Mouse (Mus musculus): Measurements from ENCODE around the gene Il17rb.

The Il17rb gene

GRCm38 (mm10) chr14:30014487-30014886 is 5.8 kb upstream of the Il17rb start:
- no peak for DNase-seq

GRCm38 (mm10) chr14:30011886-30012560 is 3.3 kb upstream of the Il17rb start:
- peak; percentile 82 for DNase-seq

- DNase-seq: peak; percentile 93
Observed at GRCm38 (mm10) chr14:30009864-30010560, 1.3 kb upstream of the Il17rb start.

GRCm38 (mm10) chr14:29999475-29999811 is 9.3 kb downstream of the Il17rb start:
- no peak for DNase-seq

- DNase-seq: no peak
Observed at GRCm38 (mm10) chr14:29998747-29999474, 9.8 kb downstream of the Il17rb start.

GRCm38 (mm10) chr14:29997345-29997744 is 11.4 kb downstream of the Il17rb start:
- DNase-seq: no peak

- peak; percentile 54 for DNase-seq
Observed at GRCm38 (mm10) chr14:29996000-29996751, 12.5 kb downstream of the Il17rb start.

GRCm38 (mm10) chr14:29994976-29995375 is 13.7 kb downstream of the Il17rb start:
- no peak for DNase-seq

GRCm38 (mm10) chr14:29988337-29988736 is 20.4 kb downstream of the Il17rb start:
- DNase-seq: no peak

GRCm38 (mm10) chr14:29987739-29988138 is 21.0 kb downstream of the Il17rb start:
- no peak for DNase-seq

GRCm38 (mm10) chr14:29987276-29987675 is 21.4 kb downstream of the Il17rb start:
- DNase-seq: no peak

GRCm38 (mm10) chr14:29986096-29986495 is 22.6 kb downstream of the Il17rb start:
- DNase-seq: no peak

GRCm38 (mm10) chr14:29980447-29981205 is 28.1 kb downstream of the Il17rb start:
- peak; percentile 53 for DNase-seq

GRCm38 (mm10) chr14:29978254-29979204 is 30.2 kb downstream of the Il17rb start, which contains the start of gene Actr8:
Actr8 (plus strand) TSS chr14:29978337.
- DNase-seq: peak; percentile 95

- DNase-seq: no peak
Observed at GRCm38 (mm10) chr14:29976927-29977326, 31.8 kb downstream of the Il17rb start.

GRCm38 (mm10) chr14:29971993-29972392 is 36.7 kb downstream of the Il17rb start:
- no peak for DNase-seq

- no peak for DNase-seq
Observed at GRCm38 (mm10) chr14:29971446-29971845, 37.2 kb downstream of the Il17rb start.

GRCm38 (mm10) chr14:29968075-29968821 is 40.4 kb downstream of the Il17rb start, which contains the start of gene Selenok:
Selenok (plus strand) TSS chr14:29968308.
- peak; percentile 94 for DNase-seq

- no peak for DNase-seq
Observed at GRCm38 (mm10) chr14:29967611-29968010, 41.1 kb downstream of the Il17rb start.

- no peak for DNase-seq
Observed at GRCm38 (mm10) chr14:29957393-29957792, 51.3 kb downstream of the Il17rb start.
